Mouse (Mus musculus) spleen, postnatal 36 days (tissue): ENCODE measurements around the gene Ckap2l.

Source experiments
- DNase-seq, 2 experiments: peaks; one replicate each; pipeline ENCODE4 v3.0.0; 2022; ENCODE audit warnings: low spot score in 2 of 2, mixed read lengths in 1 of 2

Gene Ckap2l

DNA sequence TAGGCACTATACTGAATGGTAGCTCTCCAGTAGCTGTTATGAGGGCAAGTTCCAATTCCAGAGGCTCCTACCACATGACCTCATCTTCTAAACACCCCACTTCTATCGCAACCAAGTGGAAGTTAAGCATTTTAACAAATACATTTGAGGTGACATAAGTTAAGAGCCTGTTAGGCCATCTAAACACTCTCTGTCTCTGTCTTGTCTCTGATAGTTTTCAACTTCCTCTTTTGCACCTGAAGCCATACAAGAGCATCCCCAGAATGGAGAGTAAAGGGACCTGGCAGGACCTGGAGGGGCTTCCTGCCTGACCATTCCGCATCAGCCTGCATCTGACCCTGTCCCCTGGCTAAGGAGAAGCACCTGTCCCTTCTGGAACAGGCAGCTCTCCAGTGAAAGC, 62.3 kb downstream of the Ckap2l start:
- no peak for DNase-seq

DNA sequence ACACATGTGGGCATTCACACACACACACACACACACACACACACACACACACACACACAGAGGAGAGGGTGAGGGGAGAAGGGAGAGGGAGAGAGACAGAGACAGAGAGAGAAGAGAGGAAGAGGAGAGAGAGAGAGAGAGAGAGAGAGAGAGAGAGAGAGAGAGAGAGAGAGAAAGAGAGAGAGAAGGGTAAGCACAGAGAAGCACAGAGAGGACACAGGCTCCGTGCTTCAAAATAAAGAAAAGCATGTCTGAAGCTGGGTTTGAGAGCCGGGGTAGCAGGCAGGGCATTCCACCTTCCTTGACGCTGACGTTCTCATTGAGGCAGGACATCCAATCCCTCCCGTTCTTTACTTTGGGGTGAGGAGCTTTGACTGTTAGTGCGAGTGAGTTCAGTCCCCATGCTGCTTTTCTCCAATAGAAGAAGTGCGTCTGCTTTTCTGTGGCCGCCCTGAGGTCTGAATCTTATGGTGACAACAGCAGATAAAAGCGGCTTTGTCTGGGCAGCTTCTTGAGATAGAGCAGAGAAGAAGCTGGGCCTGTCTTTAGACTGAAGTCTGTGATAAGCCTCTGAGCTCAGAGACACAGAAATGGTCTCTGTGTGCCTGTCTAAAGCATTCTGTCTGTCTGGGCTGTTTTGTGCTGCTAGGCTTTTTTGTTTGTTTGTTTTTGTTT, 63.1 kb downstream of the Ckap2l start:
- no peak for DNase-seq

DNA sequence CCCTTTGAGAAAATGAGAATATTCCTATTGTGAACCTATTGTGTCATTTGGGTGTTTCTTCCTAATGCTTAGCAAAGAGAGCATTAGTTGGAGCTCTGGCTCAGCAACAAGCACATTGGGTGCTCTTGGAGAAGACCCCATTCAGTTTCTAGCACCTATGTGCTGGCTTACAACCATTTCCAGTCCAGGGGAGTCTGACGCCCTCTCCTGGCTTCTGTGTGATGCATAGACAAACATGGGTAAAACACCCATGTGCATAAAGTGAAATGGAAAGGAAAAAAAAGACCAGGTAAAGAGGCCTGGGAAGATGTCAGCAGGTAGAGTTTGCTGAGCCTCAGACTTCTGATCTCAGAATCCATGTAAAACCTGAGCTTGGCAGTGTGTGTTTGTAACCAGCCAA, 63.8 kb downstream of the Ckap2l start:
- DNase-seq: no peak

DNA sequence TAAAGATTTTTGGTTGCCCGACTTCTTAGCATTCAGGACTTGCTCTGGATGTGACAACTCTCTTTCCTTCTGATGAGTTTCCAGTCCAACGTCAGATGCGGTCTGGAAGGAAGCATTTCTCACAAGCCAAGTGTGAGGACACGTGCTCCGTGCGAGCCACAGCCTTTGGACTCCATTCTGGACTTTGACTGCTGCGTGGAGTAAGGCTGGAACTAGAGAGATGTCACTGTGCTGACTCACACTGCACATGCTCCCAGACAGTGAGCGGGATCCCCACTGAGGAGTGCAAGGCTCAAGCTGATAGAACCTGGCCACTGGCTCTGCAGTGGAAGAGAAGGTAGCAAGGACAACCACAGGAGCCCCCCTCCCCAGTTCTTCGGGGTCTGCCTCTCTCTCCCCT, 64.5 kb downstream of the Ckap2l start:
- DNase-seq: no peak

DNA sequence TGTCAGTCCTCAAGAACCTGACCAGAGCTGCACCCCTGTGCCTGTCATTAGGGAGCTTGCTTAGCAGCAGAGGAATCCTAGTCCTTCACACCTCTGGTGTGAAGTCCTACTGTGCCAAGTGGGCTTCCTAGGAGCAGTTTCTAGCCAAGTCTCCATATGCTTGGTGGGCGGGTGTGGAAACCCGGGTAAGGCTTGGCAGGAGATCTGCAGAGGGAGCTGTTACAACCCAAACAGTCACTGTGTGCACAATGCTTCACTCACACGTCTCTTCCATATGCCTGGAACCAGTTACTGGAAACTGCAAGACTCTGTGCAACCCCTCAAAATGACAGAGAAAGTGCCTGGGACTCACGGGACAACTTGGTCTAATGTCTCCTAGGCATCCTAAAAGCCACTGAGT, 65.0 kb downstream of the Ckap2l start:
- DNase-seq: no peak

DNA sequence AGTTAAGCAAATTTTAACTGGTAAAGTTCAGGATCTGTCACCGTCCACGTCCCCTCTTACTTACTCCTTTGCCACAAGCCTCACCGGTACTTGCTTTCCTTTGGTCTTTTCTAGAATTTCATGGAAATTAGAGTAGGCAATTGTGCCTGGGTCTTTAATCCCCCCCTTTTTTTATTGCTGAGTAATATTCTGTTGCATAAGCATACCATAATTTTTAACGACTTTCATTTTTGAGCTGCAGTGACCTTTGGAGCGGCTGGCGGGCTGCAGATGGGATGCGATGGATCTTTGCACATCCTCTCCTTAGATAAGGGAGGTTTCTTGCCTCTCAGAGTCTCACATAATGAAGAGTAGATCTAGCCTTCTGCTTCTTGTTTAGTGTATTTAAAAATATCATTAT, 67.7 kb downstream of the Ckap2l start:
- DNase-seq: no peak

DNA sequence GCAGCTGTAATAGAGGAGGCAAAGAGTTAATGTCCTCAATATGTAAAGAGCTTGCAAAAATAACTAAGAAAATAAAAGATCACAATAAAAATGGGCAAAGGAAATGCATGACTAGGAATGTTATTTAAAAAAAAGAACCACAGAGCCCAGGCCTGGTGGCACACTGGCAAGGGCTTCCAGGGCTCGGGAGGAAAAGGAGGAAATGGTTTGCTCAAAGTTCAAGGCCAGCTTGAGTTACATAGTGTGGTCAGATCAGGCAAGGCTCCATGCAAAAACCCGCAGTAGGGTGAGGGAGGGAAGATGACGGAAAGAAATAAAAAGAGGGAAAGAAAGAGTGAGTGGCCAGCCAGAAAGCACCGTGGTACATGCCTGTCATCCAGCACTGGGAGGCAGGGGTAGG, 68.4 kb downstream of the Ckap2l start:
- no peak for DNase-seq

DNA sequence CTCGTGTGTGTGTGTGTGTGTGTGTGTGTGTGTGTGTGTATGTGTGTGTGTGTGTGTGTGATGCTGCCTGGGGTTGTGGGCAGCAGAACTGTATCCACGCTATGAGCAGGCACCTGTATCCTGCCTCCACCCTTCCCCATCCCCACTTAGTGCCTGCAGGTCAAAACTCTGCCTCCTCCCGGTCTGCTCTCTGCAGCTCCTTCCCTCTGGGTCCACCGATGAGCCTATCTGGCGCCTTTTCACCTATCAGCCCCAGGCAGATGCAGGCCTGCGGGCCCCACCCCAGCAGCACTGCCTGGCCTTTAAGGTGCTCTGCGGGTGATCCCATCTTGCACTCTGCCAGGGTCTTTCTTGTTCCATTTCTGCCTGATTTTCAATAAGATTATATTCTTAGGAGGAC, 69.3 kb downstream of the Ckap2l start:
- peak; percentile 70 to 81 for DNase-seq

DNA sequence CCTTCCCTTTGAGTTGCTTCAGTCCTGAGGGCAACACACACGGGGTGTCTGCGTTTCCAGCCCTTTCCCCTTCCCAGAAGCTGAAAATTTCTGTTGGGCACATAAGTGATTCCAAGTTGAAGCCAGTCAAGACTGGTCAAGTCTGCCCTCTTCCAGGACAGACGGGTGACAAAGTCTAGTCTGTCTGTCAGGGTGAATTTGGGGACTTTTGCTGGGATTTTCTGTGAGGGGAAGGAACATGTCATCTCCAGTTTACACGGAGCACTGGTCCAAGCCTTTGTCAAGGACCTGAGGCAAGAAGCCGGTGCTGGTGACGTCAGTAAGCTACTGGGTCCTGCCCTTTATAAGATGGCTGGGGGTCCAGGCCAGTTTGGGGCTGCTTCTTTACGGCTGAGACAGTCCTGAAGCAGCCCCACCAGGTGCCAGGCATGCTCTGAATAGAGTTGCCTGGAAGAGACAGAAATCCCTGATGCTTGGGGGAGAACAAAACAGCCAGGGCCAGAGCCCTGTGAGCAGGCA, 69.9 kb downstream of the Ckap2l start:
- no peak for DNase-seq

DNA sequence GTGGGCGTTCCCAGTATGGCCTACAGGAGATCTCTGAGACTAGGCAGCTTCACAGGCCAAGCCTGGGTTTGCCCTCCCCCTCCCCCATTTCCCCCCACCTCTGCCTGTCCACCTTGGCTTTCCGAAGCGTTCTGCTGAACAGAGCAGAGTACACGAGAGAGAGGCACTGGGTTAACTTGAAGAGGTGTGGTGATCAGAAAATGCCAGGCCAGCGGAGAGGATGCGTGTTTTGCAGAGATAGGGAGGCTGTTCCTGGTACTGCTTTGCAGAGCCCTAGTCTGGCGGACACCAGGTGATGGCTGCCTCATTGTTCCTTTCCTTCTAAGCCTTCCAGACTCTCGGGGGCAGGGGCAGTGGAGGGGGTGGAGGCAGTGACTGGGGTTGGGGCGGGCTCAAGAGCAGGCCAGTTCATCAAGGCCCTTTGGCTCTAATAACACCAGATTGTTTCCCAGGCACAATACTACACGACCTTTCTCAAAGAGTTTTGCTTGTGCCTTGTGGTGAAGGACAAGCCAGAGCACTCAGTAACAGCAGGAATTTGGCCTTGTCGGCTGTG, 70.6 kb downstream of the Ckap2l start:
- peak; percentile 65 to 78 for DNase-seq

DNA sequence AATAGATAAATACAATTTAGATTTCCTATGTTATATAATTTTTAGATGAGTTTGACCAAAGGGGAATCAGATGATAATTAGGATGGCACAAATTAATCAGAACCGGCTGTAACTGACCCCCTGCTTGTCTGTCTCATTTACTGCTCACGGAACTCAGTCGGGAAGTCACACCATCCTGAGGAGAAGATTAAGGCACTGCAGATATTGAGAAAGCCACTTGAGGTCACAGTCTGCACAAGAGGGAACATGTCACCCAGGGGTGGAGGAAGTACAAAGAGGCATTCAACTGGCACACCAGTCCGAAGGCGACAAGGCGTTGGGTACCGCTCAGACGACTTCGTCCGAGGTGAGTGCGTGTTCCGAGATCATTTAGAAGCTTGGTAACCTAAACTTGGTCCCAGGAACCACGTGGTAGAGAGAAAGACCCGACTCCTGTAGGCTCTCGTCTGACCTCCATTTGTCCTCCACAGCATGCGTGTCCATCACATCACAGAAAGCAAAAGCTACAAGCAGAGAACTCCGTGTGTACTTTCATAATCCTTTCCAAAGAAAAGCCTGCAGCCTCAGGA, 71.7 kb downstream of the Ckap2l start:
- no peak for DNase-seq

DNA sequence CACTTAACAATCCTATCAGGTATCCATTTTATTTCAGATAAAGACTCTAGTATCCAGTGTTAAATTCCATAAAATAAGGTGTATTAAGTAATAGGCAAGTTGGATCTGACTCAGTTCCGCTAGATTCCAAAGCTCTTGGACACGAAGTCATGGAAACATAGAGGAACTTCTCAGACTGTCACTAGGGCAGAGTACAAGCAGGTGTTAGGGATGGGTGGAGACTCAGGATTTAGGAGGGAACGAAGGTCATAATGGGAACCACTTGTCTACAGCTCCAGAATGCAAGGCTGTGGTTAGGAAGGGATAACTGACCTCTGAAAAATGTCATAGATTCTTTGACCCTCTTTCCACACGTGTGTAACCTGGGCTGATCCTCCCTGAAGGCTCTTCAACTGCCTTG, 72.8 kb downstream of the Ckap2l start:
- DNase-seq: no peak

DNA sequence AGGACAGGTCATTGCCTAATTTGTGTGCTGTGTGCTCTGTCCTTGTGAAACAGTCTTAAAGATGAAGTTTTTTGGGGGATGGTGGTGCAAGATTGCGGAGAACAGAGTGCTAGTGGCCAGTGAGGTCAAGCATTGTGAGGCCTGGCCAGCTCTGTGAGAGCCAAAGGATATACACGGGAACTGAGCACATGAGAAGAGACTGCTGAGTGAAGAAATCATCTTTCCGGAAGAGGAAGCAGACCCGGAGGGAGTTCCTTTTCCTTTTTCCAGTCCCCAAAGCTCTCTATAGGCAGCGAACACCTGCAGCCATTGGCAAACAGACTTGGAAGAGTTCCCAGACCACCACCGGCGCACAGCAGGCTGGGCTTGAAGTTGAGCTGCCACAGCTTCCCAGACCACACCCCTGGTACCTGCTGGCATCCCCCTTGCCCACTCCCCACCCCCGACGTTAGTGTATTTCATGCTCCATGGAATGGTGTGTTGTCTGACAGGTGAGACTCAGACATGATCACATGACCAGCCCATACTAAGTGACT, 75.8 kb downstream of the Ckap2l start:
- DNase-seq: no peak

DNA sequence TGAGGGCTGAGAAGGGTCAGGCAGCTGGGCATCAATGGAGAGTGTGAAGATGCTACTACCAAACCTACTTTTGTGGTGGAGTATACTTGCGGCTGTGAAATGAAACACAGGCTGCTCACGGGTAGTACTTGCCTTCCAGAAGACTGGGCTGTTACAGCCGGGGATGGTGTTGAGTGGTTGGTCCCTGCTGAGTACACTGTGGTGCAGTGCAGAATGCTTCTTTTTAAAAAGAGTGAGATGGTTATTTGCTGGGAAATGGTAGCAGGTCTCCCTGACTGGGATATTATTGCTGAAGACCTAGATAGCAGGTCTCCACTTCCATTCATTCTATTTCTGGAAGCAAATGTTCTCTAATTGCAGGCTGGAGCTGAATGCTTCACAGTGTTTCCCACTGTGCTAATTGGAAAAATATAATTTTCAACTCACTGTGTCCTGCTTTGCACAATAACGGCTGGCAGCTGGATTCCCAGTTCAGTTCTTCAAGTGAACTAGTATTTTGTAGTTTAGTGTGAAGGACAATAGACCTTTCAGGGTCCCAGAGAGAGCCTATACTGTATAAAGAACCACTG, 78.4 kb downstream of the Ckap2l start:
- no peak for DNase-seq
